Mouse (Mus musculus) ES-E14 (cell line): ENCODE results near the gene Eml4. TPM values are rescaled to one million over a fixed set of nuclear protein-coding genes. Genes with fewer than 3 reads are reported as not detected.

Experiments used
- DNase-seq: peaks from one replicate; pipeline ENCODE4 v3.0.0-alpha.2; 2013; ENCODE audit warnings: low read depth, low spot score
- H3K27ac ChIP-seq: 2 replicates; pipeline ENCODE4 v1.5.1; 2012; ENCODE audit warnings: low read depth, mild to moderate bottlenecking, low read length, moderate library complexity, mixed read lengths; ENCODE audit not compliant: poor library complexity, insufficient read depth, severe bottlenecking
- H3K36me3 ChIP-seq: 2 replicates; pipeline ENCODE4 v1.6.1; 2012; ENCODE audit warnings: mild to moderate bottlenecking, low read length, moderate library complexity, mixed read lengths; ENCODE audit not compliant: control insufficient read depth, poor library complexity, insufficient read depth, severe bottlenecking
- H3K4me1 ChIP-seq, 2 experiments: fragments of 150-350 bp in 1 of 2; sonication (generic) in 1 of 2; 2 replicates each; pipeline ENCODE4 v1.6.1; 2012; ENCODE audit warnings: low read length in 2 of 2, mild to moderate bottlenecking in 1 of 2, mixed read lengths in 1 of 2; ENCODE audit not compliant: control insufficient read depth in 2 of 2, insufficient read depth in 2 of 2, poor library complexity in 1 of 2
- H3K4me3 ChIP-seq, 2 experiments: fragments of 150-350 bp in 1 of 2; sonication (generic) in 1 of 2; 2 replicates each; pipeline ENCODE4 v1.5.1; 2012; ENCODE audit warnings: low read length in 2 of 2, low read depth in 1 of 2, mild to moderate bottlenecking in 1 of 2, mixed read lengths in 1 of 2; ENCODE audit not compliant: insufficient read depth in 1 of 2, poor library complexity in 1 of 2, severe bottlenecking in 1 of 2
- H3K9ac ChIP-seq: 2 replicates; pipeline ENCODE4 v1.6.1; 2012; ENCODE audit warnings: low read depth, mild to moderate bottlenecking, low read length, mixed read lengths; ENCODE audit not compliant: poor library complexity, insufficient read depth, severe bottlenecking
- H3K9me3 ChIP-seq: fragments of 150-350 bp; sonication (generic); 2 replicates; pipeline ENCODE4 v1.6.1; 2012; ENCODE audit warnings: low read depth, mild to moderate bottlenecking, low read length; ENCODE audit not compliant: control insufficient read depth, insufficient read depth
- CHD2 ChIP-seq: IDR thresholded peaks from 2 replicates; pipeline ENCODE4 v1.6.1; 2014; ENCODE audit warnings: mild to moderate bottlenecking, low read depth, low read length, inconsistent platforms
- HCFC1 ChIP-seq: IDR thresholded peaks from 2 replicates; pipeline ENCODE4 v1.6.1; 2012; ENCODE audit warnings: low read length, inconsistent platforms, borderline replicate concordance; ENCODE audit not compliant: insufficient read depth
- MAFK ChIP-seq: IDR thresholded peaks from 2 replicates; pipeline ENCODE4 v1.6.1; 2014; ENCODE audit warnings: mild to moderate bottlenecking, low read depth, low read length, inconsistent platforms; ENCODE audit not compliant: insufficient read depth
- ZC3H11A ChIP-seq: IDR thresholded peaks from 2 replicates; pipeline ENCODE4 v1.6.1; 2012; ENCODE audit warnings: low read depth, mild to moderate bottlenecking, inconsistent platforms, low read length, borderline replicate concordance
- ZNF384 ChIP-seq: IDR thresholded peaks from 2 replicates; pipeline ENCODE4 v1.6.1; 2012; ENCODE audit warnings: low read depth, low read length, inconsistent platforms
- in situ Hi-C, 2 experiments: fragments of 600-800 bp; cut with MboI; formaldehyde crosslinking; loops; one replicate each; pipeline ENCODE4 v1.15.1; 2025; ENCODE audit warnings: low sequenced_read_pairs in 2 of 2, inconsistent platforms in 1 of 2; ENCODE audit not compliant: unreplicated experiment in 2 of 2
- total RNA-seq: library from RNA; depleted of rRNA; stranded (reverse); fragments of 300-350 nt; gene quantifications from 2 replicates; pipeline ENCODE4 v1.2.3, GENCODE M21; 2012

Eml4 gene
- total RNA-seq, 1 experiment, result 43.0 TPM

GRCm38 (mm10) chr17:83353460-83353859 is 2.7 kb downstream of the Eml4 start:
- Histone ChIP-seq H3K36me3 (no peaks in the 10 kb centered on the region), H3K4me3 (no peak overlapping the region)
- in situ Hi-C loops, result no loop called here

DNA sequence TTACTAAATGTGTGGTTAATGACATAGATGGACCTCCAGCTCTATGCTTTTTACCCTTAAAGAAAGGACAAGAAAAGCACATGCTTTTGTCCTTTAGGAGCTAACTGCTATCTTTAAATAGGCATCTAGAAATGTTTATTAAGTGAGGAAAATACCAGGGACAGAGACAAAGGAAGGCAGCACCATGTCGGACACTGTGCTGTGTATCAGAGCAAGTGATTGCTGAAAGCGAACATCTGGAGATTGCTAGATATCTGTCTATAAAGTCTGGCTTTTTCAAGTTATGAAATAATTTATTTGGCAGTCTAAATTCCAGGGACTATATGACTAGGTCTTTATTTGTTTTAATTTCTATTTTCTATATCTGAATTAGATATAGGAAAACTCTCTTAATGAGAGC is 4.8 kb downstream of the Eml4 start:
- in situ Hi-C loops, result no loop called here
- no peaks in the 10 kb centered on the region for H3K9me3 ChIP-seq
- no peak overlapping the region for H3K27ac ChIP-seq
- no peak overlapping the region for H3K4me3 ChIP-seq
- H3K9ac ChIP-seq, result no peak overlapping the region
- TF ChIP-seq MAFK (no peak), ZNF384 (no peak), ZC3H11A (no peak), CHD2 (no peak), HCFC1 (no peak)
- no peaks in the 10 kb centered on the region for H3K36me3 ChIP-seq
- no peak for DNase-seq
- peaks cover 2 to 4% of the 10 kb centered on the region in 2 experiments; a peak in 1 of 4 replicates for H3K4me1 ChIP-seq

More at GRCm38 (mm10) chr17:83353460-83353859, 2.7 kb downstream of the Eml4 start:
- Histone ChIP-seq H3K4me1 (peaks cover 2 to 4% of the 10 kb centered on the region in 2 experiments; a peak in 1 of 4 replicates), H3K9ac (no peak overlapping the region), H3K9me3 (no peaks in the 10 kb centered on the region), H3K27ac (no peak overlapping the region)
- TF ChIP-seq MAFK (no peak), HCFC1 (no peak), ZC3H11A (no peak), ZNF384 (no peak), CHD2 (no peak)
- no peak for DNase-seq

- no peaks in the 10 kb centered on the region; the same call in 1 of the 2 replicates for H3K36me3 ChIP-seq
- in situ Hi-C loops, result no loop called here
- TF ChIP-seq CHD2 (no peak), HCFC1 (no peak), ZNF384 (no peak), ZC3H11A (no peak), MAFK (no peak)
- no peaks in the 10 kb centered on the region; the same call in 1 of the 2 replicates for H3K9me3 ChIP-seq
- H3K27ac ChIP-seq, result no peak overlapping the region
- DNase-seq, result no peak
- H3K4me1 ChIP-seq, result 0 out of 4 replicates have a peak, but pooled peaks cover 2% of the 10 kb centered on the region in 2 experiments
- no peak overlapping the region for H3K9ac ChIP-seq
- H3K4me3 ChIP-seq, result no peak overlapping the region
Measured at GRCm38 (mm10) chr17:83359934-83360333, 9.2 kb downstream of the Eml4 start.

DNA sequence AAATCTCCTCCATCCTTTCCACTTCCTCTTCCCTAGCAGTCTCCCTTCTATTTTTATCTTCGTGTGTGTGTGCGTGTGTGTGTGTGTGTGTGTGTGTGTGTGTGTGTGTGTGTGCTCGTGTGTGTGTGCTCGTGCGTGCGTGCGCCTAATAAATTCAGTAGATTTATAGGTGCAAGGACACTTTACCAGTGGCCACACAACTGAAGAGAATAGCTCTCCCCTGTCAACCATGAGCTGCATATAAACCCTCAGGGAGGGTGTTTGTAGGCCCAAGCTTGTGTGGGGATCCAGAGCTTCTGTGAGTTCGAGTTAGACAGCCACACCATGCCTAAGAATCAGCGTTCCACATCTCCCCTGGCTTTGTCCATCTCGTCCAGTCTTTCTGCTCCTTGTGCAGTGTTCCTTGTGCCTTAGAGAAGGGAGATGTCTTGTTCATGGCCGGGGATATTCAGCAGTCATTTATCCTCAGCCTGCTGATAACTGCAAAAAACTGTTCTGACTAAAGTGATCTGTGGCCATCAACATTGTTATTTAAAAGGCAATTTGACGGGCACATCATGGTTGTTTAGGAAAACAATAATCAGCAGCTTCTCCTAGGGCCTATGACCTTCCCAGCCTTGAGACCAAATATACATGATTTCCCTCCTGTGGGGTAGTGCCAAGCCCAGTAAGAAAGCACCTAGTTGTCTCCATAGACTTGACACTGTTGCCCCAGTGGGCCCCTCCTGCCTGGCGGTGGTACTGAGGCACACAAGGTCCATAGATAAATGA is 10.2 kb downstream of the Eml4 start:
- in situ Hi-C loops, result no loop called here
- Histone ChIP-seq H3K36me3 (peaks cover 1% of the 10 kb centered on the region; the same call in 1 of the 2 replicates), H3K9ac (no peak overlapping the region), H3K27ac (no peak overlapping the region), H3K4me3 (no peak overlapping the region), H3K4me1 (0 out of 4 replicates have a peak, but pooled peaks cover under 1 to 2% of the 10 kb centered on the region in 2 experiments), H3K9me3 (peaks cover 2% of the 10 kb centered on the region; the same call in 1 of the 2 replicates)
- DNase-seq, result no peak
- TF ChIP-seq HCFC1 (no peak), CHD2 (no peak), MAFK (no peak), ZC3H11A (no peak), ZNF384 (no peak)
